18 mouse cellular contexts compared by ENCODE assay signal in genomic region chr17:46590439-46590838, GRCm38 (mm10). TPM values are rescaled to one million over a fixed set of nuclear protein-coding genes. Genes with fewer than 3 reads are reported as not detected.
DNase-seq lines count a peak whose midpoint lies in the region; ATAC-seq and TF ChIP-seq lines count a peak whose summit lies in the region.
"Had no signal": no experiment of that assay in that cellular context is flagged by ENCODE, and none has a peak within 500 bp of the region (broad histone marks: within the 10 kb centered on the region; RNA-seq: fewer than 3 reads in every experiment).

No protein-coding gene starts in this region.

- H3K36me3 ChIP-seq in kidney, adult 2 months (ENCODE audit: control insufficient read depth, insufficient read depth, low read length): no peaks in the 10 kb centered on the region
- H3K36me3 ChIP-seq in kidney, embryonic 15.5 days: peaks cover 60% of the 10 kb centered on the region
- no peaks in the 10 kb centered on the region for H3K36me3 ChIP-seq in liver, embryonic 13.5 days
- H3K36me3 ChIP-seq in stomach, embryonic 15.5 days: peaks cover 24% of the 10 kb centered on the region
- peaks cover 55% of the 10 kb centered on the region for H3K36me3 ChIP-seq in hindbrain, embryonic 12.5 days

- no peak overlapping the region for H3K4me2 ChIP-seq in kidney, embryonic 15.5 days
- 0 out of 2 replicates have a peak overlapping the region, but pooled peaks have one; percentile 0 for H3K4me2 ChIP-seq in liver, embryonic 13.5 days
- H3K4me2 ChIP-seq in stomach, embryonic 15.5 days: no peak overlapping the region
- no peak overlapping the region for H3K4me2 ChIP-seq in hindbrain, embryonic 12.5 days (replicated peaks)
- H3K4me2 ChIP-seq: hindbrain, embryonic 15.5 days; lung, embryonic 14.5 days; midbrain, embryonic 11.5 days had no signal

- H3K27me3 ChIP-seq in kidney, adult 2 months (replicated peaks; ENCODE audit: control insufficient read depth, insufficient read depth, low read length): no peaks in the 10 kb centered on the region
- no peaks in the 10 kb centered on the region for H3K27me3 ChIP-seq in kidney, embryonic 15.5 days
- H3K27me3 ChIP-seq in liver, embryonic 13.5 days: no peaks in the 10 kb centered on the region
- no peaks in the 10 kb centered on the region for H3K27me3 ChIP-seq in stomach, embryonic 15.5 days (replicated peaks)
- no peaks in the 10 kb centered on the region for H3K27me3 ChIP-seq in hindbrain, embryonic 12.5 days
- H3K27me3 ChIP-seq: hindbrain, embryonic 15.5 days had no signal

- no peak overlapping the region for H3K4me3 ChIP-seq in kidney, adult 2 months (ENCODE audit: insufficient read depth, low read depth, low read length)
- H3K4me3 ChIP-seq in kidney, embryonic 15.5 days (replicated peaks): no peak overlapping the region
- H3K4me3 ChIP-seq in liver, embryonic 13.5 days (replicated peaks): no peak overlapping the region
- H3K4me3 ChIP-seq in stomach, embryonic 15.5 days (replicated peaks): no peak overlapping the region
- no peak overlapping the region for H3K4me3 ChIP-seq in hindbrain, embryonic 12.5 days
- H3K4me3 ChIP-seq: heart, embryonic 10.5 days; hindbrain, embryonic 15.5 days had no signal

- TF ChIP-seq POLR2A in kidney, adult 2 months (IDR thresholded peaks at IDR 0.05; ENCODE audit: low read depth, low read length): no peak

- no peak overlapping the region for H3K9ac ChIP-seq in kidney, embryonic 15.5 days
- H3K9ac ChIP-seq in liver, embryonic 13.5 days: no peak overlapping the region
- H3K9ac ChIP-seq in stomach, embryonic 15.5 days: no peak overlapping the region
- H3K9ac ChIP-seq in hindbrain, embryonic 12.5 days: no peak overlapping the region
- H3K9ac ChIP-seq: hindbrain, embryonic 15.5 days; lung, embryonic 14.5 days had no signal

- ATAC-seq in kidney, embryonic 15.5 days (replicated peaks; ENCODE audit: low FRiP score): no peak
- ATAC-seq in liver, embryonic 13.5 days (ENCODE audit: low read depth): peak; percentile 71
- ATAC-seq in stomach, embryonic 15.5 days (ENCODE audit: insufficient read depth, low FRiP score, low read depth): peak; percentile 58
- ATAC-seq in hindbrain, embryonic 12.5 days (ENCODE audit: low FRiP score): no peak

- peak; percentile 12 for DNase-seq in kidney, adult 2 months
- peak; percentile 20 for DNase-seq in liver
- DNase-seq in liver, embryonic 13.5 days: no peak
- no peak for DNase-seq in ovary, postnatal 10 days (ENCODE audit: low spot score)
- DNase-seq: adrenal gland, postnatal 25 days; cerebellum, adult 9-11 months; gastrocnemius, postnatal 10 days; heart, postnatal 4 days; right cerebral cortex, adult 18-20 months; thymus, postnatal 25 days had no signal

- no peak overlapping the region for H3K27ac ChIP-seq in kidney, adult 2 months (ENCODE audit: insufficient read depth, low read depth, low read length)
- no peak overlapping the region for H3K27ac ChIP-seq in kidney, embryonic 15.5 days
- peak overlapping the region; percentile 40; the same call in 1 of the 2 replicates for H3K27ac ChIP-seq in liver, embryonic 13.5 days
- H3K27ac ChIP-seq in stomach, embryonic 15.5 days: peak overlapping the region; percentile 68
- no peak overlapping the region for H3K27ac ChIP-seq in hindbrain, embryonic 12.5 days
- H3K27ac ChIP-seq: heart, embryonic 10.5 days; hindbrain, embryonic 15.5 days; kidney, postnatal 0 days had no signal

- no peak for TF ChIP-seq CTCF in kidney, adult 2 months (conservative IDR thresholded peaks at IDR 0.05; ENCODE audit: insufficient read depth, insufficient read length, low read depth, low read length)

- H3K4me1 ChIP-seq in kidney, adult 2 months (ENCODE audit: control insufficient read depth, insufficient read depth, low read length): no peaks in the 10 kb centered on the region
- H3K4me1 ChIP-seq in kidney, embryonic 15.5 days: peaks cover 25% of the 10 kb centered on the region
- peaks cover 14% of the 10 kb centered on the region for H3K4me1 ChIP-seq in liver, embryonic 13.5 days (replicated peaks)
- peaks cover 28% of the 10 kb centered on the region for H3K4me1 ChIP-seq in stomach, embryonic 15.5 days
- peaks cover 18% of the 10 kb centered on the region for H3K4me1 ChIP-seq in hindbrain, embryonic 12.5 days

- 40% methylated on average over 7 of the region's 7 CpGs for WGBS in kidney, adult 2 months
- WGBS in kidney, embryonic 15.5 days: 86% methylated on average over 7 of the region's 7 CpGs
- WGBS in liver, embryonic 13.5 days (ENCODE audit: insufficient replicate concordance): 63% methylated on average over 7 of the region's 7 CpGs
- WGBS in stomach, embryonic 15.5 days: 65% methylated on average over 7 of the region's 7 CpGs
- 87% methylated on average over 7 of the region's 7 CpGs for WGBS in hindbrain, embryonic 12.5 days

- no peaks in the 10 kb centered on the region for H3K9me3 ChIP-seq in kidney, embryonic 15.5 days (replicated peaks)
- no peaks in the 10 kb centered on the region for H3K9me3 ChIP-seq in liver, embryonic 13.5 days (replicated peaks)
- no peaks in the 10 kb centered on the region for H3K9me3 ChIP-seq in stomach, embryonic 15.5 days
- H3K9me3 ChIP-seq in hindbrain, embryonic 12.5 days (replicated peaks): no peaks in the 10 kb centered on the region
- H3K9me3 ChIP-seq: heart, embryonic 10.5 days; hindbrain, embryonic 15.5 days had no signal

RNA-seq across cellular contexts. Expression of gene Srf, which starts 34.5 kb away (rescaled TPM):
- polyA plus RNA-seq in kidney, adult 2 months (2012; rRNA removed): 67.0 and 86.3 TPM in 2 replicates
- polyA plus RNA-seq in kidney, embryonic 15.5 days (2015; fragmentation: Nextera tagmentation; extraction: Ambion mirVana): 9.1 and 9.5 TPM in 2 replicates
- polyA plus RNA-seq in liver, embryonic 13.5 days (2015; fragmentation: Nextera tagmentation; extraction: Ambion mirVana): 2.9 and 3.2 TPM in 2 replicates
- polyA plus RNA-seq in stomach, embryonic 15.5 days (2015; fragmentation: Nextera tagmentation; extraction: Ambion mirVana): 8.7 and 9.4 TPM in 2 replicates
- 5.9 and 8.1 TPM in 2 replicates for polyA plus RNA-seq in hindbrain, embryonic 12.5 days (2016; fragmentation: Nextera tagmentation; extraction: Ambion mirVana)

RNA-seq across cellular contexts. Expression of gene Ptk7, which starts 38.9 kb away (rescaled TPM):
- 8.1 and 9.4 TPM in 2 replicates for polyA plus RNA-seq in kidney, adult 2 months (2012; rRNA removed)
- polyA plus RNA-seq in kidney, embryonic 15.5 days (2015; fragmentation: Nextera tagmentation; extraction: Ambion mirVana): 120 and 138 TPM in 2 replicates
- polyA plus RNA-seq in liver, embryonic 13.5 days (2015; fragmentation: Nextera tagmentation; extraction: Ambion mirVana): 8.0 and 9.1 TPM in 2 replicates
- 87.6 and 89.8 TPM in 2 replicates for polyA plus RNA-seq in stomach, embryonic 15.5 days (2015; fragmentation: Nextera tagmentation; extraction: Ambion mirVana)
- polyA plus RNA-seq in hindbrain, embryonic 12.5 days (2016; fragmentation: Nextera tagmentation; extraction: Ambion mirVana): 80.9 and 81.9 TPM in 2 replicates

RNA-seq across cellular contexts. Expression of gene Cul9, which starts 44.3 kb away (rescaled TPM):
- 27.0 and 32.4 TPM in 2 replicates for polyA plus RNA-seq in kidney, adult 2 months (2012; rRNA removed)
- polyA plus RNA-seq in kidney, embryonic 15.5 days (2015; fragmentation: Nextera tagmentation; extraction: Ambion mirVana): 5.3 and 5.8 TPM in 2 replicates
- polyA plus RNA-seq in liver, embryonic 13.5 days (2015; fragmentation: Nextera tagmentation; extraction: Ambion mirVana): 0.44 and 0.84 TPM in 2 replicates
- polyA plus RNA-seq in stomach, embryonic 15.5 days (2015; fragmentation: Nextera tagmentation; extraction: Ambion mirVana): 3.2 and 4.6 TPM in 2 replicates
- polyA plus RNA-seq in hindbrain, embryonic 12.5 days (2016; fragmentation: Nextera tagmentation; extraction: Ambion mirVana): 14.1 and 14.9 TPM in 2 replicates

RNA-seq across cellular contexts. Expression of gene Klc4, which starts 55.4 kb away (rescaled TPM):
- polyA plus RNA-seq in kidney, adult 2 months (2012; rRNA removed): 60.7 and 62.8 TPM in 2 replicates
- 36.9 and 42.4 TPM in 2 replicates for polyA plus RNA-seq in kidney, embryonic 15.5 days (2015; fragmentation: Nextera tagmentation; extraction: Ambion mirVana)
- polyA plus RNA-seq in liver, embryonic 13.5 days (2015; fragmentation: Nextera tagmentation; extraction: Ambion mirVana): 5.8 TPM in 2 replicates
- 38.4 and 41.4 TPM in 2 replicates for polyA plus RNA-seq in stomach, embryonic 15.5 days (2015; fragmentation: Nextera tagmentation; extraction: Ambion mirVana)
- polyA plus RNA-seq in hindbrain, embryonic 12.5 days (2016; fragmentation: Nextera tagmentation; extraction: Ambion mirVana): 37.8 and 40.0 TPM in 2 replicates

RNA-seq across cellular contexts. Expression of gene Mrpl2, which starts 55.6 kb away (rescaled TPM):
- polyA plus RNA-seq in kidney, adult 2 months (2012; rRNA removed): 116 and 134 TPM in 2 replicates
- 108 and 124 TPM in 2 replicates for polyA plus RNA-seq in kidney, embryonic 15.5 days (2015; fragmentation: Nextera tagmentation; extraction: Ambion mirVana)
- polyA plus RNA-seq in liver, embryonic 13.5 days (2015; fragmentation: Nextera tagmentation; extraction: Ambion mirVana): 91.5 and 97.5 TPM in 2 replicates
- polyA plus RNA-seq in stomach, embryonic 15.5 days (2015; fragmentation: Nextera tagmentation; extraction: Ambion mirVana): 112 and 126 TPM in 2 replicates
- polyA plus RNA-seq in hindbrain, embryonic 12.5 days (2016; fragmentation: Nextera tagmentation; extraction: Ambion mirVana): 79.7 and 88.2 TPM in 2 replicates

Comparison
In these comparisons a context has a peak if more than half of its experiments do, and no peak if none do; other contexts are left out.
1. DNase-seq: peak in kidney, adult 2 months (single experiment) and liver (single experiment); none in liver, embryonic 13.5 days (single experiment) and ovary, postnatal 10 days (single experiment).
2. H3K27ac ChIP-seq: peak in liver, embryonic 13.5 days (single experiment) and stomach, embryonic 15.5 days (single experiment); none in kidney, adult 2 months (single experiment), kidney, embryonic 15.5 days (single experiment) and hindbrain, embryonic 12.5 days (single experiment).
3. ATAC-seq: peak in liver, embryonic 13.5 days (single experiment) and stomach, embryonic 15.5 days (single experiment); none in kidney, embryonic 15.5 days (single experiment) and hindbrain, embryonic 12.5 days (single experiment).